Mouse (Mus musculus) lung, adult 2 months (tissue): ENCODE measurements at regions not wholly inside any gene's neighbourhood (a gene's known extent, or its start where the extent isn't known, plus 50 kb on each side); places are given as distances from the start of the nearest gene placed in this dataset.

Experiments used
- DNase-seq: peaks from one replicate; pipeline ENCODE4 v3.0.0; 2022
- H3K4me1 ChIP-seq: fragments of 200-500 bp; 2 replicates; pipeline ENCODE4 v1.6.1; 2011; ENCODE audit warnings: low read length; ENCODE audit not compliant: control insufficient read depth, insufficient read depth
- H3K4me3 ChIP-seq: fragments of 200-500 bp; replicated peaks from 2 replicates; pipeline ENCODE3; 2011; ENCODE audit warnings: low read depth, mild to moderate bottlenecking, control low read depth, low read length; ENCODE audit errors: extremely low read depth
- CTCF ChIP-seq: fragments of 200-500 bp; IDR thresholded peaks from 2 replicates; pipeline ENCODE4 v1.5.1; 2011; ENCODE audit warnings: mild to moderate bottlenecking, low read length, control low read depth; ENCODE audit not compliant: insufficient read depth
- POLR2A ChIP-seq: fragments of 200-500 bp; IDR thresholded peaks from 2 replicates; pipeline ENCODE4 v1.6.1; 2011; ENCODE audit warnings: low read depth, mild to moderate bottlenecking, control low read depth, low read length, borderline replicate concordance; ENCODE audit errors: extremely low read depth
- WGBS: fragments of 180-500 bp; shearing (Covaris S2); methylation state at CpG from one replicate; pipeline ENCODE4 v1.1.7; 2018; 5-methylcytosine and 5-hydroxymethylcytosine counted together

GRCm38 (mm10) chr10:99558656-99559055, 200.8 kb downstream of the Csl start:
- DNase-seq, result no peak
- TF ChIP-seq POLR2A (no peak), CTCF (no peak)
- 86% methylated on average over 5 of the region's 5 CpGs for WGBS
- Histone ChIP-seq H3K4me1 (no peaks in the 10 kb centered on the region), H3K4me3 (no peak overlapping the region)

GRCm38 (mm10) chr10:99561166-99561818, 198.2 kb downstream of the Csl start:
- TF ChIP-seq CTCF (no peak), POLR2A (no peak)
- Histone ChIP-seq H3K4me3 (no peak overlapping the region), H3K4me1 (no peaks in the 10 kb centered on the region)
- DNase-seq, result no peak
- 77% methylated on average over 11 of the region's 11 CpGs for WGBS

DNA sequence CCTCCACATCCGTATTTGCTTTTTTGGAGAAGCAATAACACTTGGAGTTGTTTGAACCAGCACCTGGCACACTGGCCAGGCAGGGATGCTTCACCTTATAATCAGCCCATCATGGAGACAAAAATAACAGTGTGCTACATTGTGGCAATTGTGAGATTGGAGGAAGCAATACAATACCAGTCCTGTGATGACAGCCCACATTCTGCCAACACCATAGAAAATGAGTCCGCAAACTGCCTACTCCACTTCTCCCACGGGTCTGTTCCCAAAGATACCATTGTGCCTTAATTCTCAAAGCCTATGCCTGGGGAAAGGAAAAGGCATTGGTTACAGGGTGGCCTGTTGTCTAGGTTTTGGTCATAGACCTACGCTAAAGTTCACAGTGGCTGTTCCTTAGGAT, 194.9 kb downstream of the Csl start:
- no peaks in the 10 kb centered on the region for H3K4me1 ChIP-seq
- TF ChIP-seq CTCF (no peak), POLR2A (no peak)
- WGBS, result 86% methylated on average over 4 of the region's 4 CpGs
- no peak for DNase-seq
- H3K4me3 ChIP-seq, result no peak overlapping the region

DNA sequence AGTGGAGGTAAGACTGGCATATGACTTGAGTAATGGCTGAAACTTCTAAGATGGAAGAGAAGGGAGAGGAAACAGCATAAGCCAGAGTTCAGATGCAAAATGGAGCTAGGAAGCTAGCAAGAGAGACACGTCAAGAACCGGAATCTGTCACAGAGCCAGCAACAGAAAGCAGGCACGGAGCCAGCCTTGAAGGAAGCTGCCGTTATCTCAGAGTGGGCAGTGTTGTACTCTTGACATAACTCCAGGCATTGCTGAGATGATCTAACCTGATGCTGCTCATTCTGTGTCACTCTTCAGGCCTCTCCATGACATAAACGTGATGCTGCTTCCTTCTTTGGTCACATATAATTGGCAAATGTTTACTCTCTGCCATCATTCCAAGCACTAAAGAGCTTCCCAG, 191.0 kb downstream of the Csl start:
- no peaks in the 10 kb centered on the region for H3K4me1 ChIP-seq
- TF ChIP-seq POLR2A (no peak), CTCF (no peak)
- H3K4me3 ChIP-seq, result no peak overlapping the region
- WGBS, result 26% methylated on average over 5 of the region's 5 CpGs
- peak; percentile 21 for DNase-seq

- Histone ChIP-seq H3K4me3 (no peak overlapping the region), H3K4me1 (no peaks in the 10 kb centered on the region)
- TF ChIP-seq POLR2A (no peak), CTCF (no peak)
- 47% methylated on average over 2 of the region's 2 CpGs for WGBS
- no peak for DNase-seq
These were observed 189.3 kb downstream of the Csl start for GRCm38 (mm10) chr10:99570190-99570589.

GRCm38 (mm10) chr10:99573997-99574396, 185.5 kb downstream of the Csl start:
- DNase-seq, result no peak
- H3K4me3 ChIP-seq, result no peak overlapping the region
- no peak for TF ChIP-seq CTCF
- TF ChIP-seq POLR2A, result no peak
- peaks cover 2% of the 10 kb centered on the region; the same call in 1 of the 2 replicates for H3K4me1 ChIP-seq
- 72% methylated on average over 14 of the region's 14 CpGs for WGBS

DNA sequence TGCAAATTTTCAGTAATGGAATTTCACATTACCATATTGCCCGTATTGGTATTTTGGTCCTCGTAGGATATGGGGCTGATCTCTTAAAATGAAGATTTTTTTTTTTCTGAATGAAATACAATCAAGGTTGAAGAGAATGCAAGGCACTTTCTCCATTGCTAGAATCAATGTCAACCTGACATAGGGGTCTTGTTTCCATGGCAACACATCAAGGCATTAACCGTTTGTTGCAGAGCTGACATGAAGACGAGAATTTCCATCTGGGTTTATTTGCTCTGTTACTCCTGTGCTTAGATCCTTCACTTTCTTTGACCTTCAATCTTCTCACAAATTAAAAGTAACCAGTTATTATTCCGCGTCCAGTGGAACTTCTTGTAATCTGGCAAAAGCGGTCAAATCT, 184.2 kb downstream of the Csl start:
- H3K4me1 ChIP-seq, result peaks cover 2% of the 10 kb centered on the region; the same call in 1 of the 2 replicates
- DNase-seq, result no peak
- TF ChIP-seq POLR2A (no peak), CTCF (no peak)
- H3K4me3 ChIP-seq, result no peak overlapping the region
- 93% methylated on average over 7 of the region's 7 CpGs for WGBS

DNA sequence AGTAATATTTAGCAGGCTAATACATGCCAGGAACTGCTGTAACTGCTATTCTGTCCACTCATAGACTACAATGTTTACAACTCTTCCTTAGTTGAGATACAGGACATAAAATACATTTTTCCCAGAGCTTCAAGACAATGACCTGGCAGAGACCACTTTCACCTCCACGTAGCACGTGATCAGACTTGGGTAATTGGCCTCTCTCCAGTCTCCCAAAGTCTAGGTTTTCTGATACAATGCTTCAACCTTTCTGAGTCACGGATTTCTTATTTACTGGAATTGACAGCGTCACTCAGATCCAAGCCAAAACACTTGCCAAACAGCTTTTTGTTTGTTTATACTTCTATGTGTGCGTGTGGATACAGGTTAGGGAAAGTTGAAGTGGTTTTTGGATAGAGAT, 183.2 kb downstream of the Csl start:
- DNase-seq, result no peak
- Histone ChIP-seq H3K4me3 (no peak overlapping the region), H3K4me1 (peaks cover 2% of the 10 kb centered on the region; the same call in 1 of the 2 replicates)
- TF ChIP-seq POLR2A (no peak), CTCF (no peak)
- 43% methylated on average over 5 of the region's 5 CpGs for WGBS

GRCm38 (mm10) chr10:99577041-99577681, 182.3 kb downstream of the Csl start:
- WGBS, result 22% methylated on average over 12 of the region's 12 CpGs
- Histone ChIP-seq H3K4me1 (peaks cover 2% of the 10 kb centered on the region; the same call in 1 of the 2 replicates), H3K4me3 (no peak overlapping the region)
- DNase-seq, result peak; percentile 31
- TF ChIP-seq CTCF (peak; percentile 94), POLR2A (no peak)

- WGBS, result 53% methylated on average over 4 of the region's 4 CpGs
- DNase-seq, result no peak
- no peak overlapping the region for H3K4me3 ChIP-seq
- TF ChIP-seq POLR2A (no peak), CTCF (no peak)
- H3K4me1 ChIP-seq, result peaks cover 2% of the 10 kb centered on the region; the same call in 1 of the 2 replicates
These were observed 181.1 kb downstream of the Csl start for GRCm38 (mm10) chr10:99578366-99578765.
